Mouse (Mus musculus): ENCODE data around the gene Zbtb12.

The Zbtb12 gene

GRCm38 (mm10) chr17:34902895-34903294 lies 23.6 kb downstream of the Zbtb12 start:
- DNase-seq, result no peak

GRCm38 (mm10) chr17:34910982-34911381 lies 31.7 kb downstream of the Zbtb12 start:
- DNase-seq, result no peak

- peak; percentile 75 to 78 for DNase-seq
Measured at GRCm38 (mm10) chr17:34911945-34912351, 32.7 kb downstream of the Zbtb12 start.

GRCm38 (mm10) chr17:34913930-34914665 lies 34.8 kb downstream of the Zbtb12 start, which contains the start of gene Slc44a4:
Gene Slc44a4 (plus strand): TSS chr17:34914466.
- DNase-seq, result no peak

GRCm38 (mm10) chr17:34915410-34915831 lies 36.1 kb downstream of the Zbtb12 start:
- DNase-seq, result no peak

- DNase-seq, result no peak
Measured at GRCm38 (mm10) chr17:34916316-34916715, 37.0 kb downstream of the Zbtb12 start.

GRCm38 (mm10) chr17:34917188-34917587 lies 37.9 kb downstream of the Zbtb12 start:
- DNase-seq, result no peak

GRCm38 (mm10) chr17:34922939-34923338 lies 43.7 kb downstream of the Zbtb12 start:
- no peak for DNase-seq

- DNase-seq, result no peak
Measured at GRCm38 (mm10) chr17:34924258-34924657, 45.0 kb downstream of the Zbtb12 start.

- no peak for DNase-seq
Measured at GRCm38 (mm10) chr17:34927306-34928019, 48.2 kb downstream of the Zbtb12 start.

- no peak for DNase-seq
Measured at GRCm38 (mm10) chr17:34928841-34929240, 49.6 kb downstream of the Zbtb12 start.

- peak; percentile 99 for DNase-seq
Measured at GRCm38 (mm10) chr17:34931061-34931734, 51.9 kb downstream of the Zbtb12 start, which contains the start of gene Neu1. Gene Neu1 (plus strand): TSS chr17:34931253.

- DNase-seq, result peak; percentile 51 to 55
Measured at GRCm38 (mm10) chr17:34931735-34932098, 52.4 kb downstream of the Zbtb12 start.

GRCm38 (mm10) chr17:34932287-34932686 lies 53.0 kb downstream of the Zbtb12 start:
- no peak for DNase-seq

GRCm38 (mm10) chr17:34934031-34934430 lies 54.7 kb downstream of the Zbtb12 start:
- DNase-seq, result no peak

- no peak for DNase-seq
Measured at GRCm38 (mm10) chr17:34934830-34935229, 55.5 kb downstream of the Zbtb12 start.

- DNase-seq, result no peak
Measured at GRCm38 (mm10) chr17:34937960-34938505, 58.8 kb downstream of the Zbtb12 start.

GRCm38 (mm10) chr17:34941344-34942041 lies 62.2 kb downstream of the Zbtb12 start:
- no peak for DNase-seq

GRCm38 (mm10) chr17:34943128-34943815 lies 64.0 kb downstream of the Zbtb12 start:
- no peak for DNase-seq

- DNase-seq, result no peak
Measured at GRCm38 (mm10) chr17:34944362-34944761, 65.1 kb downstream of the Zbtb12 start.
